Mouse (Mus musculus): ENCODE measurements at regions not wholly inside any gene's neighbourhood (a gene's known extent, or its start where the extent isn't known, plus 50 kb on each side); places are given as distances from the start of the nearest gene placed in this dataset.

DNA sequence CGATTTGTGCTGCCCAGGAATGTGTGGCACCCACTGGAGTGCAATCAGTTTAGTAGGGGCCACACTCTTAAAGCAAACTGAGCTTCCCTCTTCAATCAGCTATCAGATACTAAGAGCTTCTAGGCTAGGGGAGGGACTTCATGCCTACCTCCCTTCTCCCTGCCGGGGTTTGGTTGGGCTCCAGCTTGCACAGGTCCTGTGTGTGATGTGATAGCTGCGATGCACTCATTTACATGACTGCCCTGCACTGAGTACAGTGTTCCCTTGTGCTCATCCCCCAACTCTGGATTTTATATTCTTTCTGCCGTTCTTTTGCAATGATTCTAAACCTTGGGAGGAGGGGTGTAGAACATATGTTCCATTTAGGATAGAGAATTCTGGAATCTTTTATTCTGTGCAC, 109.5 kb downstream of the Dact1 start:
- ChIA-PET CTCF (no interaction called here), POLR2A (interaction anchor here in 1 of 4 experiments (1.2 kb wide), 1 partner anchor 11 kb away, joined by 3 read pairs; no protein-coding TSS in a partner anchor)

GRCm38 (mm10) chr12:71426023-71426719, 116.5 kb downstream of the Dact1 start:
- CTCF ChIA-PET = interaction anchor here in 1 of 4 experiments (0.6 kb wide), 1 partner anchor 289 kb away, joined by 18 read pairs; no protein-coding TSS in a partner anchor
- POLR2A ChIA-PET = interaction anchor here in 2 of 4 experiments (0.8 to 1.4 kb wide), 6 partner anchors 11 to 115 kb away, joined by 3 read pairs; no protein-coding TSS in a partner anchor

- ChIA-PET CTCF (no interaction called here), POLR2A (interaction anchor here in 1 of 4 experiments (1.1 kb wide), 1 partner anchor 19 kb away, joined by 3 read pairs; no protein-coding TSS in a partner anchor)
These were observed 118.3 kb downstream of the Dact1 start for GRCm38 (mm10) chr12:71427974-71428373.

DNA sequence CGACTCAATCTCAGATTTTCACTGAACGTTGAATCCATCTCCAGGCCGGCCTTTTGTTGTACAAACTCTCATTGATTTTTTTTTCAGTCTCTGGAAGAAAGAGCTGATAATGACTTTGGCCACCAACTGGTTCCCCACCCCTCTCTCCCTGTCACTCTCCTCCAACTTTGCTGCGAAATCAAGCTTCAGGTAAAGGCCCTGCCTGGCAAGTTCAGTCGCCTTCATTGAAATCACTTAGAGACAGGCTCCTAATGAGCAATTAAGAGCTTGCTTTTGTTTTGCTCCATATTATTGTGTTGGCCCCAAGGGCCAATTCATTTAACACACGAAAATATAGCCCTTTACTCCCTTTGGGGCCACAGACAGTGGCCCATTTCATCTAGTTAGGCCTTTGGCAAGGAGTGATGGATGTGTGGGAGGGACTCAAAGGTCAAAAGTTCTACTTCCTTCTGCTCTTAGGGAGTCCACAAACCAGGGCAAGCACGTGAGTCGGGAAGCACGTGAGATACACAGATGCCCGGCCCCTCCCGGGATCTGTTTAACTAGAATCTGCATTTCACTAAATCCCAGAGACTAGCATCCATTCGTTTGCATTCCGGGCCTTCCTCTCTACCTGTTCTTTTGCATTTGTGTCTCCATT, 120.0 kb downstream of the Dact1 start:
- POLR2A ChIA-PET = interaction anchor here in 3 of 4 experiments (1.0 to 1.3 kb wide), 5 partner anchors 19 to 97 kb away, joined by 3 to 4 read pairs (median 3); no protein-coding TSS in a partner anchor
- CTCF ChIA-PET = interaction anchor here in 2 of 4 experiments (0.6 kb wide), 3 partner anchors 63 to 1091 kb away, joined by 3 to 4 read pairs (median 4); no protein-coding TSS in a partner anchor

DNA sequence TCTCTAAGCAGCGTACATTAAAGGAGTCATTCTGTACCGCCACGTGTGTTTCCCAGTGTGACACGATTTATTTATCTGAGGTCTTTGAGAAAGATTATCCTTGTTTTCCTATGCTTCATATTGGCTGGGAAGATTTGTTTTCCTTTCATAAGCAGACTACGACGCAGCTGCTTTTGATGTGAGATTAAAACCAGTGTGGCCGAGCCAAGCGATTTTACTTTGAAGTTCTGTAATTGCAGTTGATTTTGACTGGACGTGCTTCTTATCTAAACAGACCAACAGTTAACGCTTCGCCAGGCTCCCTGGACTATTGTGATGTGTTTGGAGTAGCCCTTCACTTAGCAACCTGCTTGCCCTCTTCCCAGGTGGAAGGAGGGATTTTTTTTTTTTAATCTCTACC, 120.6 kb downstream of the Dact1 start:
- ChIA-PET POLR2A (no interaction called here), CTCF (no interaction called here)

GRCm38 (mm10) chr12:71431116-71431515, 121.4 kb downstream of the Dact1 start:
- ChIA-PET POLR2A (no interaction called here), CTCF (no interaction called here)

- POLR2A ChIA-PET = interaction anchor here in 1 of 4 experiments (0.7 to 0.8 kb wide), 2 partner anchors 19 to 41 kb away, joined by 3 to 5 read pairs; no protein-coding TSS in a partner anchor
- CTCF ChIA-PET = no interaction called here
These were observed 124.0 kb downstream of the Dact1 start for GRCm38 (mm10) chr12:71433549-71434200.

DNA sequence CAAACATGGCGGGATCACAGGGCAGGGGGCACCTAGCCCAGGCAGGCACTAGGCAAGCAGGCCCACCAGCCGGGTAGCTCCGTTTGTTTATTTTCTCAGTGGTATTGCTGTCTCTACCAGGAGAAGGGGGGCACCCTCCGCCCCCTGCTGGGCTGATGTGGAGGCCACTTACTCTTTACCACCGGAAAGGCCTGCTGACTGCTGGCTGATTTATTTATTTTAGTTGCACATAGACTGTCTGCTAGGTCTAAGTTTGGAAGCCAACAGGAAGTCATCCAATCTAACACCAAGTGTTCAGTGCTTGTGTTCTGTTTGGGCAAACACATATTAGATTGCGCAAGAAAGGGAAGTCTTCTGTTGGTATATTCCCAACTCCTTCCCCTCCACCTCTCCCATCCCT, 128.6 kb downstream of the Dact1 start:
- POLR2A ChIA-PET = no interaction called here
- CTCF ChIA-PET = interaction anchor here in 2 of 4 experiments (0.6 kb wide), 2 partner anchors 22 to 127 kb away, joined by 3 to 5 read pairs; no protein-coding TSS in a partner anchor

DNA sequence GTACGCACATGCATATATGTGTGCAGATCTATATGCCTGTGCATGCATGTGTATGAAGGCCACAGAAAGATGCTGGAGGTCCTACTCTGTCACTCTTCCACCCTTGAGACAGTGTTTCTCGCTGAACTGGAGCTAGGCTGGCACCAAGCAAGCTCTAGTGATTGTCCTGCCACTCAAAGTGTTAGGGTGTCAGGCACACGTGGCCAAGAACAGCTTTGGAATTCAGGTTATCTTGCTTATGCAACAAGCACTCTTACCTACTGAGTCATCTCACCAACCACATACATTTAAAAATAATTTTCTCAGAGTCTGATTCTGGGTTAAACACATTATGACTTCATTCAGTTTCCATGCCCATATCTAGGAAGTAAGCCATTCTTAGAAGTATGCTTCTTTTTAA, 131.2 kb downstream of the Dact1 start:
- ChIA-PET CTCF (no interaction called here), POLR2A (interaction anchor here in 1 of 4 experiments (0.5 kb wide), 1 partner anchor 191 kb away, joined by 3 read pairs; no protein-coding TSS in a partner anchor)

DNA sequence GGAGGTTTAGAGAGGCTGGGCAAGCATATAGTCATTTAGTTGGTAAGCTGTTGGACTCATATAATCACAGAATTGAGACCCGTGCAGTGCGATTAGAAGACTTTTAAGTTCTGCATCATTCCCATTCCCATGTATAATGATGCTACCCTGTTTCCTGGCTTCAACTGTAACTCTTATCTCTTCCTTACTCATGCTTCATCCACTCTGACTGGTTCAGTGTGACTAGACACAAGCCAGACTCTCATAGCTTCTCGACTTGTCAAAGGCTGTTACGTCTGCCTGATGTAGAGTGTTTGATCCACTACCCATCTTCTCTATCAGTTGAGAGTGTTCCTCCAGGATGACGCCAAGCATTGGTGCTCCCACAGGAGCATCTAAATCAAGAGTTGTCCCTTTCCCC, 131.6 kb downstream of the Dact1 start:
- ChIA-PET POLR2A (interaction anchor here in 1 of 4 experiments (0.5 kb wide), 1 partner anchor 191 kb away, joined by 3 read pairs; no protein-coding TSS in a partner anchor), CTCF (no interaction called here)

DNA sequence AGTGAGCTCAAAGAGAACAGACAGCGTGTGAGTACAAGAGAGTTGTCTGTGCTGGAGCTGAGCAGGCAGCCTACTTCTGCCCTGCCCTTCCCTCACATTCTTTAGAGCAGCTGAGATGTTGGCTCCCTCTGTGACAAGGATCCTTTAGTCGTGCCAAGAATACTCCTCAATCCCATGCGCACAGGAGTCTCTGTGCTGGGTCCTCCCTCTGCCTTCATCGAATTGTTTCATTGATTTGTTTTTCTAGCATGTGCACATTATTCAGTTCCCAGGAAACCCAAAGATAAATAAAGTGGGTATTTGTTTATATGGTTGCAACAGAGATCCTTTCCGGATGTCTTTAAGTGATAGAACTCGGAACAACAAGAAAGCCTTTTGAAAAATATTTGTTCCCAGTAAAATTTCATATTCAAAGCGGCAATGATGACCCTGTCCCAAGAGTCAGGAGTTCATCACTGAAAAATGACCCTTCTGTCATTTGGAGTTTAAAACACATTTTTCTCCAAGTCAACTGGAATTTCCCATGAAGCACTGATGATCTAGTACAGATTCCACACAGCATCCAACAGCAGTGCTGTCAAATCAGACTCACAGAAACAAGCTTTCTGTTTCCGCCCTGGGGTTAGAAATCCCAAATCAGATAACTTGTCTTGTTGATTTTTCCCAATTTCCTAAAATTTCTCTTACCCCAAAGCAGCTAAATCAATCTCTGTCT, 136.7 kb downstream of the Dact1 start:
- ChIA-PET CTCF (no interaction called here), POLR2A (interaction anchor here in 3 of 4 experiments (0.6 to 2.3 kb wide), 5 partner anchors 12 to 28 kb away, joined by 3 to 7 read pairs (median 3); no protein-coding TSS in a partner anchor)

- POLR2A ChIA-PET = interaction anchor here in 3 of 4 experiments (0.6 to 2.3 kb wide), 5 partner anchors 12 to 28 kb away, joined by 3 to 7 read pairs (median 3); no protein-coding TSS in a partner anchor
- CTCF ChIA-PET = no interaction called here
These were observed 137.2 kb downstream of the Dact1 start for GRCm38 (mm10) chr12:71446892-71447268.

DNA sequence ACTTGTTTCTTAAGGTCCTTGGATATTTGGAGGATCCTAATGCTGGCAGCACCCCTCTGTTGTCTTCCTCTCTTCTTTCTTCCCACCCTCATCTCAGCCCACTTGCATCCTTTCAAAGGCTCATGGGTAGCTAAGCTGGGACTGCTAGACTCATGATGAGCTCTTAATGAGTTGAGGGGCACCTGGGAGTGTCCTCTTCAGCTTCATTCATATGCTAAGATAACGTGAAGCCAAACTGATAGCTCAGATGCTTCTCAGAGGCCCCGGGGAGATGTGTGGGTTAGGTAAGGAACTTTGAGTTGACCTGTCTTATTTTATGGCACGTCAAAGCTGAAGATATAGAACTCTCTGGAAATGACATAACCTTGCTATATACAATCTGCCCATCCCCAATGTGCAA, 139.3 kb downstream of the Dact1 start:
- CTCF ChIA-PET = no interaction called here
- POLR2A ChIA-PET = interaction anchor here in 3 of 4 experiments (0.7 to 1.5 kb wide), 8 partner anchors 8 to 392 kb away, joined by 3 to 14 read pairs (median 3); no protein-coding TSS in a partner anchor

DNA sequence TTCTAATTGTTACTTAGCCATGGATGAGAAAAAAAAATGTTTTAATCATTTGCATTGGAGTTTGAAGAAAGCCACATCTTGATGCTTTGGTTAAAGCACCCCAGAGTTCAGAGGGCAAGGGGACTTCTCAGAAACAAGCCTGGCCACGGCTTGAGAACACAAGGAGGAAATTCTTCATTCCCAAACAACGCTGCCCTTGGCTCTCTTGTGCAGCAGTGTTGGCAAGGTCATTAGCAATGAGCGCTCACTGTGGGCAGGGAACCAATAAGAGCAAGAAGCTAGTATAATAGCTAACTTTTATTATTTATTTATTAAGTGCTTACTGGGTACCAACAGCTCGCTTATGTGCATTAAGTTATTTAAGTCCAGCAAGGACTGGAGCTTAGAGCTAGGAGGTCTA, 140.4 kb downstream of the Dact1 start:
- CTCF ChIA-PET = interaction anchor here in 1 of 4 experiments (0.6 kb wide), 1 partner anchor 179 kb away, joined by 12 read pairs; no protein-coding TSS in a partner anchor
- POLR2A ChIA-PET = interaction anchor here in 3 of 4 experiments (0.6 to 2.8 kb wide), 6 partner anchors 10 to 1402 kb away, joined by 3 to 10 read pairs (median 3); no protein-coding TSS in a partner anchor

DNA sequence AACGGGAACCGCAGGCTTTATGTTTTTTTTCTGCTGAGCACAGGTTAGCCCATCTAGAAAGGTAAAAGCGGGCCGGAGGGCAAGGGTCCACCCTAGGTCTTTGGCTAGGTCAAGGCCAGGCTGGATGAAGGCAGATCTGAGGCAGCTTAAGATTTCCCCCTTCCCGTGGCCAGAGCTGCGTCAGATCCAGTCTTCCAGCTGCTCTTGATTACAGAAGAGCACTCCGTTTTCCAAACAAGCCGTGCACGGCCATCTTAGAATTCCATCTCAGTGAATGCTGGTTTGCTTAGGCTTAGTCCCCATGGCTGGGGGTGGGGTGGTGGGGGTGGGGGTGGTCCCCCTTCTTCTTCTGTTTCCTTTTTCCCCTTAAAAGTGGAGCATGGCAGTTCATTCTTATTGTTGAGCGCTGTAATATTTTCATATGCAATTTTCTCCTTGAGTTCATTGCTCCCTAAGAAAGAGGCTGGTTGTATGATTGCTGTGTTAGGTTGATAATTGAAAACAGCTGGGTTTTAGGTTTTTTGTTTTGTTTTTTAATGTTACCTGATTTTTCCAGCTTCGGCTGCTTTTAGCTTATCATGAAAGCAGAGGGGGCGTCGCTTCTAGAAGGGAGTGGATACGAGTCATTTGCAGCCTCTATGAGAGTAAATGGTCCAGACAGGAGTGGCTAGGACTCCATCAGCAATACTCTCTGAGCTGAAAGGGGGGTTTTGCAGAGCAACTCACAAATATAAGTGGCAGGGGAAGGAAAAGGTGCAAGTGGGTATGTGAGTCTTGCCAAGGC, 141.2 kb downstream of the Dact1 start:
- POLR2A ChIA-PET = interaction anchor here in 3 of 4 experiments (0.6 to 2.8 kb wide), 7 partner anchors 9 to 1402 kb away, joined by 3 to 10 read pairs (median 3); no protein-coding TSS in a partner anchor
- CTCF ChIA-PET = interaction anchor here in 2 of 4 experiments (0.6 to 0.7 kb wide), 2 partner anchors 45 to 180 kb away, joined by 3 to 12 read pairs; no protein-coding TSS in a partner anchor

DNA sequence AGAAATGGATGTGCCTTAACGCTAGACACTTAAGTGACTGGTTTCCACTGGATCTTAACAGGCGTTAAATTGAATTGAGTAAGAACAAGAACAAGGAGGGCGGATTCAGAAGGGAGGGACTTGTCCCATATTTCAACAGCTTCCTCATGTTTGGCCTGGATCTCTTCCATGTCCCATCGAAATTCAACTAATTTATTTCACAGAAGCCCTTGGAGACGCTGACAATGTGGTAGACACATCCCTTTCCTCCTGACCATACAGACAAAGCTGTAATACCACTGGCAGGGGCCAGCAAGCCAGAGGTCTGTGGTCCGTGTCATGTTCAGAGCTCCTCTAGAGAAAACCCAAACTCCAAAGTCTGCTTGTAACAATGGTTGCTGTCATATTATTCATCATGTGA, 147.2 kb downstream of the Dact1 start:
- ChIA-PET POLR2A (interaction anchor here in 1 of 4 experiments (1.1 kb wide), 1 partner anchor 8 kb away, joined by 3 read pairs; no protein-coding TSS in a partner anchor), CTCF (no interaction called here)

DNA sequence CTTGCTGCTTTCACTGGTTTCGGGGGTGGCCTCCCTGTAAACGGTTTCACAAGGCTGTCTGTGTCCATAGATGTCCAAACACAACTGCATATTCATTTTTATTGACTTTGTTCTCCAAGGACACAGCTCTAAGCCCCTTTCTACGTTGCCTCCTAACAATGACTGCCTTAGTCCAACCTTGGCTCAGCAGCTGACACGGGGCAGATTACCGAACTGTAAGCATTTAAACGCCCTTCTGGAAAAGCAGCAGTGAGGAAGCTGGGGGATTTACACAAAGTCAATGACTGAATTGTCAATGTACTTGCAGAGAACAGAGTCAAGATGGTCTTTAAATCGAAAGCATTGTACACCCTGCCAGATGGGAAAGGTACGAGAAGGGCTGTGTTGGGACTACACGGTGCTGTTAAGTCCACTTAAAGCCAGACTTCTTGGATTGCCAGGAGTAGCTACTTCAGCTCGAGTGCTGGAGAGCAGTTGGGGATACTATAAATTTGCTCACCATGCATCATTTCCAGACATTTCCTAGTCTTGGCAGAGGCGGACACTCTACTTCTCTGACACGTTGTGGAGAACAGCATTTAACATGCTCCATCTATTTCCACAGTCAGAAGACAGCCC, 149.0 kb downstream of the Dact1 start:
- POLR2A ChIA-PET = interaction anchor here in 2 of 4 experiments (0.5 to 3.4 kb wide), 8 partner anchors 10 to 235 kb away, joined by 3 to 14 read pairs (median 6); no protein-coding TSS in a partner anchor

More for the DNA sequence above, 149.0 kb downstream of the Dact1 start:
- CTCF ChIA-PET = no interaction called here
